Mouse (Mus musculus): Measurements from ENCODE around the gene Gstk1. TPM values are rescaled to one million over a fixed set of nuclear protein-coding genes. Genes with fewer than 3 reads are reported as not detected.

The Gstk1 gene
- polyA plus RNA-seq (2015; fragmentation: Illumina TruSeq; extraction: RNeasy Lipid Tissue Mini Kit (QIAGEN cat#74804); ENCODE audit: insufficient read depth, low read depth, low replicate concordance), result 14.2 TPM

DNA sequence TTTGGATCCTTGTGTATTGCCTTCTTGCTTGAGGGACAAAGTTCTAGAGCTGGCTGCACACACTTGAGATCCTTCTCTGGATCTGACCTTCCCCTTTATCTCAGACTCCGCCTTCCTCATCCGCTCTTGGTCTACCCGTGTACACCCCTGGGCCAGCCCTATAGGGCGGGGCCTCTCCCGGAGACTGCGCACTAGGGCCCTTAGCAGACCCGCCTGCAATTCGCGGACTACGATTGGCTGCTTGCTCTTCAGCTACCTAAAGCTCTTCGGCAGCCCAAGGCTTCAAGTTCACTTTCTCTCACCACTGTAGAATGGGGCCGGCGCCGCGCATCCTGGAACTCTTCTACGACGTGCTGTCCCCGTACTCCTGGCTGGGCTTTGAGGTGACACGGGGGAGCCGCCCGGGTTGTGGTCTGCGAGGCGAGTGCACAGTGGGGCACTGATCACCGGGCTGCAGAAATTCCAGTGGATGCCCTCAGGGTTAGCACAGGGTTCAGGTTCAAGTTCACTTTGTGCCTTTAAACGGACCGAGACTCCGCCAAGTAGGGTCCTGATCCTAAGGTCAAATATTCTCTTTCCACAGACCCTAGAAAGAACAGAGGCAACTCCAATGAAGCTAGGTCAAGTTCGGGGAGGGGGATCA, at the start of gene Gstk1:
Gene Gstk1 (plus strand): TSS at position 225 of the 643 bp plus-strand sequence.

DNA sequence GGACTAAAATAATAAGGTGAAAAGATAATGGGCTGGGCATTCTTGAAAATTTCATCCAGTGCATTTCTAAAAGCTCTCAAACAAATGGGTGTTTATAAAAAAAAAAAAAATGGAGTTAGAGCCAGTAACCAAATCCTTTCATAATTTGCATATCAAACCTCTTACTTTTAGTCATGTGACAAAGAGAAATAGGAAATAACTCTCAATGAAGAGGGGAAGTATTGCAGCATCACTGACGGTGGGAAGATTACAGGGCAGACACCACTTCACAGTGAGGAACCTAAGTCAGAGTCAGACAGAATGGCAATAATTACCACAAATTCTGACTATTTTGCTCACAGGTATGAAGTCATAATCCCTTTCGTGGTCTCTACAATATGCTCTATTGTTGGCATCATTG, 30.7 kb upstream of the Gstk1 start, which contains the start of gene Tas2r144:
Gene Tas2r144 (plus strand): TSS at position 301 of the 400 bp plus-strand sequence.

DNA sequence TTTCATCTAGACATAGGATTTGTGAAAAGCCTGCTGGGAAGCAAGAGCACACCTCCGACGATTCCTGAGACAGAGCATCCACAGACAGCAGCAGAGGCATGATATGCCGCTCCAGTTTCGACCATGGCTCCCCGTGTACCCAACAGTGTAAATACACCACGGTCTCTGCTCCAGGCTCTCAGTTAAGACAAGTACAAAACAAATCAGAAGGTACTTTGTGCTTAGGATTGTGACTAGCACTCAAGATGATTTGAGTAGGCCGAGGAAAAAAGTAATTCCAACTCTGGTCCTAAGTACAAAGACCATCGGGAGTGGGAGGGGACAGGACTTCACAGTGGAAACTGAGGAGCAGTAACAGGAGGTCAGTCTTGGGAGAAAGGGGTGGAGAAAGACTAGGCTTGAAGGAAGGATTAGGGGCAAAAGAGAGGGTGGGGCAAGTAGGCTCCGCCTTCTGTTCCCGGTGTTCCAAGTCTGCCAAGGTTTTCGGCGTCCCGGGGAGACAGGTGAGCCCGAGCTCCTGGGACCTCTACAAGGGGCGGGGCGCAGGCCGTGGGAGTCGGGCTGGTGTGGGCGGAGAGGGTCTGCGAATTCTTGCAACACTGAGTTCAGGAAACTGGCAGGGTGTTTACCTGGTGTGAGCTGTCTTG, 15.9 kb downstream of the Gstk1 start, which contains the start of gene Tmem139:
Gene Tmem139 (plus strand): TSS at position 447 of the 647 bp plus-strand sequence.

DNA sequence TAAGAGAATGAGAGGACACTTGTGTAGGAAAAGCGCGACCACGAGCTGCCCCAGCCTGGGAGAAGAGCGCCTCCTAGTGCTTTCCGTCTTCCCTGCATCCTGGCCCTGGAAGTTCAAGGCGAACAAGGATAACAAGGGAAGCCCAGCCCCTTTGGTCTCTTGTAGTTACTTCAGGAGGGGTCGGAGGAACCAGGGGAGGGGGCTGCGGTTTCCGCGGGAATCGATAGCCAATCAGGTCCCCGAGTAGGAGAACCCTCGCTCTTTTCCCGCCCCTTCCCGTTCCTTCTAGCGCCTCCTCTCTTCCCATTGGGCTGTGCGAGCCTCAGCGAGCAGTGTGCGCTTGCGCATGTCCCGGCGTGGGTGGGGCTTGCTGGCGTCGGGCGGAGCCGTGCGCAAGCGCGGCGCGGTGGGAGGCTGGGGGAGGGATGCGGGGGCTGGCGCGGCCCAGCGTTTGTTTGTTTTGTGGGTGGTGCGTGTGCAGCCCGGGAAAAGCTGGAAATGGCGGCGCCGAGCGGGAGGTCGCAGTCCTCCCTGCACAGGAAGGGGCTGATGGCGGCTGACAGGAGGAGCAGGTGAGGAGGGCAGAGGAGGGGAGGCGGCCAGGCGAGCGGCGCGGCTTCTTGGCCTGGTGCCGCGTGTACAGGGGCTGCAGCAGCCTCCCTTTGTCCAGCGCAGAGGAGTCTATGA, 19.0 kb downstream of the Gstk1 start, which contains the start of gene Casp2:
Gene Casp2 (plus strand): TSS at position 360 of the 687 bp plus-strand sequence.

DNA sequence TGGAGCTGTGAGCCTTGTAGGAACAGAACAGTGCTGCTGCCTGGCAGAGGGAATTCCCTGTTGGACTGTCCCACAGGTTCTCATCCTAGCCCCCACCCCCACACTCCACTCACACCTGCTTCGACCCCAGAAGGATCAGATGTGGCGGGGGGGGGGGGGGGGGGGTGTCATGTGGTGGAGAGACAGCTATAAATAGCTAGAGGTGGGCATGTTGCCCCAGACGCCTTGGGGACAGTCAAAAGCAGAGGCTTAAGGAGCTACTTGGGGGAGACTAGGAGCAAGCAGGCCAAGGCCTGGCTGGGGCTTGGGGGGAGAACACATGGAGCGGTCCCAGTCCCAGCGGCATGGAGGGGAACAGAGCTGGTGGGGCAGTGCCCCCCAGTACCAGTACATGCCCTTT, 40.7 kb downstream of the Gstk1 start, which contains the start of gene Clcn1:
Gene Clcn1 (plus strand): TSS at position 238 of the 400 bp plus-strand sequence.

Other genes starting within 250 kb of the Gstk1 start
- not detected for gene Sva, start 207.5 kb upstream of the Gstk1 start, polyA plus RNA-seq (2015; fragmentation: Illumina TruSeq; extraction: RNeasy Lipid Tissue Mini Kit (QIAGEN cat#74804); ENCODE audit: insufficient read depth, low read depth, low replicate concordance)
- gene Tas2r139, start 105.0 kb upstream of the Gstk1 start, polyA plus RNA-seq (2015; fragmentation: Illumina TruSeq; extraction: RNeasy Lipid Tissue Mini Kit (QIAGEN cat#74804); ENCODE audit: insufficient read depth, low read depth, low replicate concordance), result not detected
- gene Tas2r144, start 30.6 kb upstream of the Gstk1 start, polyA plus RNA-seq (2015; fragmentation: Illumina TruSeq; extraction: RNeasy Lipid Tissue Mini Kit (QIAGEN cat#74804); ENCODE audit: insufficient read depth, low read depth, low replicate concordance), result not detected
- gene Tmem139, start 16.0 kb downstream of the Gstk1 start, polyA plus RNA-seq (2015; fragmentation: Illumina TruSeq; extraction: RNeasy Lipid Tissue Mini Kit (QIAGEN cat#74804); ENCODE audit: insufficient read depth, low read depth, low replicate concordance), result not detected
- 6.7 TPM for gene Casp2, start 19.1 kb downstream of the Gstk1 start, polyA plus RNA-seq (2015; fragmentation: Illumina TruSeq; extraction: RNeasy Lipid Tissue Mini Kit (QIAGEN cat#74804); ENCODE audit: insufficient read depth, low read depth, low replicate concordance)
- gene Clcn1, start 40.8 kb downstream of the Gstk1 start, polyA plus RNA-seq (2015; fragmentation: Illumina TruSeq; extraction: RNeasy Lipid Tissue Mini Kit (QIAGEN cat#74804); ENCODE audit: insufficient read depth, low read depth, low replicate concordance), result not detected
- gene Fam131b, start 78.7 kb downstream of the Gstk1 start, polyA plus RNA-seq (2015; fragmentation: Illumina TruSeq; extraction: RNeasy Lipid Tissue Mini Kit (QIAGEN cat#74804); ENCODE audit: insufficient read depth, low read depth, low replicate concordance), result 0.18 TPM
- 21.8 TPM for gene Zyx, start 103.7 kb downstream of the Gstk1 start, polyA plus RNA-seq (2015; fragmentation: Illumina TruSeq; extraction: RNeasy Lipid Tissue Mini Kit (QIAGEN cat#74804); ENCODE audit: insufficient read depth, low read depth, low replicate concordance)
- gene Epha1, start 127.3 kb downstream of the Gstk1 start, polyA plus RNA-seq (2015; fragmentation: Illumina TruSeq; extraction: RNeasy Lipid Tissue Mini Kit (QIAGEN cat#74804); ENCODE audit: insufficient read depth, low read depth, low replicate concordance), result 1.8 TPM
- gene Tas2r143, start 154.3 kb downstream of the Gstk1 start, polyA plus RNA-seq (2015; fragmentation: Illumina TruSeq; extraction: RNeasy Lipid Tissue Mini Kit (QIAGEN cat#74804); ENCODE audit: insufficient read depth, low read depth, low replicate concordance), result not detected
- not detected for gene Tas2r135, start 159.5 kb downstream of the Gstk1 start, polyA plus RNA-seq (2015; fragmentation: Illumina TruSeq; extraction: RNeasy Lipid Tissue Mini Kit (QIAGEN cat#74804); ENCODE audit: insufficient read depth, low read depth, low replicate concordance)
- not detected for gene Tas2r126, start 188.6 kb downstream of the Gstk1 start, polyA plus RNA-seq (2015; fragmentation: Illumina TruSeq; extraction: RNeasy Lipid Tissue Mini Kit (QIAGEN cat#74804); ENCODE audit: insufficient read depth, low read depth, low replicate concordance)
- not detected for gene Olfr458, start 219.3 kb downstream of the Gstk1 start, polyA plus RNA-seq (2015; fragmentation: Illumina TruSeq; extraction: RNeasy Lipid Tissue Mini Kit (QIAGEN cat#74804); ENCODE audit: insufficient read depth, low read depth, low replicate concordance)
- not detected for gene Olfr457, start 230.4 kb downstream of the Gstk1 start, polyA plus RNA-seq (2015; fragmentation: Illumina TruSeq; extraction: RNeasy Lipid Tissue Mini Kit (QIAGEN cat#74804); ENCODE audit: insufficient read depth, low read depth, low replicate concordance)
- not detected for gene Olfr456, start 241.3 kb downstream of the Gstk1 start, polyA plus RNA-seq (2015; fragmentation: Illumina TruSeq; extraction: RNeasy Lipid Tissue Mini Kit (QIAGEN cat#74804); ENCODE audit: insufficient read depth, low read depth, low replicate concordance)